Mouse (Mus musculus) cerebellum, adult 2 months (tissue): ENCODE data around the gene Srsf12.

Experiments
- CTCF ChIP-seq: fragments of 200-500 bp; IDR thresholded peaks from 2 replicates; pipeline ENCODE4 v1.5.1; 2011; ENCODE audit warnings: low read depth, mild to moderate bottlenecking, control low read depth, low read length, moderate library complexity, borderline replicate concordance; ENCODE audit not compliant: insufficient read depth
- POLR2A ChIP-seq: fragments of 200-500 bp; IDR thresholded peaks from 2 replicates; pipeline ENCODE4 v1.6.1; 2011; ENCODE audit warnings: low read length, control low read depth, borderline replicate concordance; ENCODE audit not compliant: insufficient read depth

- TF ChIP-seq CTCF (no peak), POLR2A (no peak)
These were observed 13.1 kb downstream of the Srsf12 start for GRCm38 (mm10) chr4:33221847-33222246.
